Mouse (Mus musculus) adrenal gland, adult 10 weeks (tissue): ENCODE measurements around the gene Vmn1r233. TPM values are rescaled to one million over a fixed set of nuclear protein-coding genes. Genes with fewer than 3 reads are reported as not detected.

ENCODE experiments used
- polyA plus RNA-seq: library from polyadenylated mRNA; stranded (reverse); fragments of 350-450 nt; fragmentation: Illumina TruSeq; extraction: RNeasy Lipid Tissue Mini Kit (QIAGEN cat#74804); gene quantifications from one replicate; pipeline ENCODE4 v1.2.3, GENCODE M21; 2014; ENCODE audit warnings: low read depth, low replicate concordance

Vmn1r233 gene
- not detected for polyA plus RNA-seq

GRCm38 (mm10) chr17:20996364-20996763 is at the start of gene Vmn1r233:
Gene Vmn1r233 (minus strand): TSS chr17:20996464.

GRCm38 (mm10) chr17:21008382-21009331 is 12.4 kb upstream of the Vmn1r233 start, which contains the start of gene Zfp160:
Gene Zfp160 (plus strand): TSS chr17:21008903.

GRCm38 (mm10) chr17:20944985-20945891 is 51.0 kb downstream of the Vmn1r233 start, which contains the start of gene Ppp2r1a:
Gene Ppp2r1a (plus strand): TSS chr17:20945311.

Other genes with a start within 250 kb of the Vmn1r233 start
- not detected for gene Vmn1r228, start 210.3 kb downstream of the Vmn1r233 start, polyA plus RNA-seq
- not detected for gene Vmn1r229, start 184.9 kb downstream of the Vmn1r233 start, polyA plus RNA-seq
- not detected for gene Vmn1r230, start 156.0 kb downstream of the Vmn1r233 start, polyA plus RNA-seq
- not detected for gene Vmn1r231, start 91.4 kb downstream of the Vmn1r233 start, polyA plus RNA-seq
- gene Vmn1r232, start 76.8 kb downstream of the Vmn1r233 start, polyA plus RNA-seq, result not detected
- gene Ppp2r1a, start 51.2 kb downstream of the Vmn1r233 start, polyA plus RNA-seq, result 77.1 TPM
- gene Zfp160, start 12.4 kb upstream of the Vmn1r233 start, polyA plus RNA-seq, result 38.4 TPM
- not detected for gene Vmn1r234, start 229.6 kb upstream of the Vmn1r233 start, polyA plus RNA-seq